Mouse (Mus musculus) E14TG2a.4 (cell line): Measurements from ENCODE around the gene Scnn1b.

Experiments used
- CTCF ChIP-seq: conservative IDR thresholded peaks from 2 replicates; pipeline ENCODE4 v1.5.1; 2014; ENCODE audit warnings: low read length
- NANOG ChIP-seq: IDR thresholded peaks from 2 replicates; pipeline ENCODE4 v1.6.1; 2014; ENCODE audit warnings: borderline replicate concordance, low read length, mixed read lengths
- POU5F1 ChIP-seq: IDR thresholded peaks from 2 replicates; pipeline ENCODE4 v1.6.1; 2014; ENCODE audit warnings: low read length, borderline replicate concordance

- TF ChIP-seq CTCF, result no peak
- TF ChIP-seq NANOG, result no peak
- TF ChIP-seq POU5F1, result no peak
Observed at GRCm38 (mm10) chr7:121842234-121842633, 22.6 kb upstream of the Scnn1b start.
